In genomic region chr3:49752766-49753165, GRCm38 (mm10) we compare ENCODE assay signal across 11 mouse cellular contexts. TPM values are rescaled to one million over a fixed set of nuclear protein-coding genes. Genes with fewer than 3 reads are reported as not detected.
DNase-seq lines count a peak whose midpoint lies in the region; ATAC-seq lines count a peak whose summit lies in the region.
"Had no signal": no experiment of that assay in that cellular context is flagged by ENCODE, and none has a peak within 500 bp of the region (broad histone marks: within the 10 kb centered on the region; RNA-seq: fewer than 3 reads in every experiment).

No protein-coding gene starts in this region.

- no peaks in the 10 kb centered on the region for H3K9me3 ChIP-seq in kidney, embryonic 16.5 days (ENCODE audit: low read length)
- H3K9me3 ChIP-seq in embryonic facial prominence, embryonic 14.5 days (ENCODE audit: control insufficient read depth, low read length), result no peaks in the 10 kb centered on the region
- no peaks in the 10 kb centered on the region for H3K9me3 ChIP-seq in hindbrain, embryonic 15.5 days
- H3K9me3 ChIP-seq in midbrain, embryonic 16.5 days (replicated peaks; ENCODE audit: control insufficient read depth, low read length, poor library complexity, severe bottlenecking), result no peaks in the 10 kb centered on the region

- intact Hi-C loops in left cerebral cortex, postnatal 36 days (cut with DNase I), result no loop called here

- no peaks in the 10 kb centered on the region for H3K4me1 ChIP-seq in kidney, embryonic 16.5 days (ENCODE audit: insufficient read depth, low read length)
- H3K4me1 ChIP-seq in embryonic facial prominence, embryonic 14.5 days (ENCODE audit: control insufficient read depth, insufficient read depth, low read length), result peaks cover 33% of the 10 kb centered on the region
- H3K4me1 ChIP-seq in hindbrain, embryonic 15.5 days (replicated peaks), result peaks cover 48% of the 10 kb centered on the region
- peaks cover 39% of the 10 kb centered on the region for H3K4me1 ChIP-seq in midbrain, embryonic 16.5 days (ENCODE audit: control insufficient read depth, insufficient read depth, low read length)

- H3K27ac ChIP-seq in kidney, embryonic 16.5 days (ENCODE audit: low read length), result no peak overlapping the region
- peak overlapping the region; percentile 73 for H3K27ac ChIP-seq in embryonic facial prominence, embryonic 14.5 days (replicated peaks; ENCODE audit: low read depth, low read length)
- H3K27ac ChIP-seq in hindbrain, embryonic 15.5 days (replicated peaks), result peak overlapping the region; percentile 23
- peak overlapping the region; percentile 66 for H3K27ac ChIP-seq in midbrain, embryonic 16.5 days (ENCODE audit: low read length)

- H3K36me3 ChIP-seq in kidney, embryonic 16.5 days (ENCODE audit: insufficient read depth, low read length), result peaks cover 46% of the 10 kb centered on the region
- peaks cover 75% of the 10 kb centered on the region for H3K36me3 ChIP-seq in embryonic facial prominence, embryonic 14.5 days (ENCODE audit: control insufficient read depth, insufficient read depth, low read length)
- peaks cover 8% of the 10 kb centered on the region for H3K36me3 ChIP-seq in hindbrain, embryonic 15.5 days
- no peaks in the 10 kb centered on the region for H3K36me3 ChIP-seq in midbrain, embryonic 16.5 days (ENCODE audit: control insufficient read depth, insufficient read depth, low read length)

- H3K9ac ChIP-seq in kidney, embryonic 16.5 days (replicated peaks; ENCODE audit: low read length), result peak overlapping the region; percentile 59
- peak overlapping the region; percentile 94 for H3K9ac ChIP-seq in embryonic facial prominence, embryonic 14.5 days (ENCODE audit: low read depth, low read length)
- peak overlapping the region; percentile 34; the same call in 1 of the 2 replicates for H3K9ac ChIP-seq in hindbrain, embryonic 15.5 days
- H3K9ac ChIP-seq in midbrain, embryonic 16.5 days (ENCODE audit: low read depth, low read length), result peak overlapping the region; percentile 47

- H3K4me3 ChIP-seq in kidney, embryonic 16.5 days (ENCODE audit: low read length), result peak overlapping the region; percentile 75
- H3K4me3 ChIP-seq in embryonic facial prominence, embryonic 14.5 days (ENCODE audit: low read depth, low read length), result peak overlapping the region; percentile 85
- H3K4me3 ChIP-seq in hindbrain, embryonic 15.5 days, result peak overlapping the region; percentile 77
- H3K4me3 ChIP-seq in midbrain, embryonic 16.5 days (ENCODE audit: low read depth, low read length), result peak overlapping the region; percentile 48

- no peak for ATAC-seq in kidney, embryonic 16.5 days (ENCODE audit: low FRiP score, low TSS enrichment)
- ATAC-seq in embryonic facial prominence, embryonic 14.5 days (ENCODE audit: low read depth), result no peak
- no peak for ATAC-seq in hindbrain, embryonic 15.5 days (ENCODE audit: low FRiP score, low read depth)
- ATAC-seq in midbrain, embryonic 16.5 days, result no peak

- no peak for DNase-seq in kidney, postnatal 14 days
- peak; percentile 64 for DNase-seq in embryonic facial prominence, embryonic 14.5 days (ENCODE audit: low spot score)
- DNase-seq in left cerebral cortex, postnatal 36 days (ENCODE audit: low spot score in 2 of 2), result no peak
- no peak for DNase-seq in layer of hippocampus, postnatal 36 days
- no peak for DNase-seq in yolk sac, embryonic 10.5 days (ENCODE audit: low spot score)
- DNase-seq: cerebellum, adult 9-10 months; left cerebral cortex, postnatal 4 days had no signal

- no peaks in the 10 kb centered on the region for H3K27me3 ChIP-seq in kidney, embryonic 16.5 days (ENCODE audit: insufficient read depth, low read length)
- H3K27me3 ChIP-seq in embryonic facial prominence, embryonic 14.5 days (replicated peaks; ENCODE audit: control insufficient read depth, insufficient read depth, low read length), result no peaks in the 10 kb centered on the region
- H3K27me3 ChIP-seq in hindbrain, embryonic 15.5 days, result no peaks in the 10 kb centered on the region
- H3K27me3 ChIP-seq in midbrain, embryonic 16.5 days (ENCODE audit: control insufficient read depth, insufficient read depth, low read depth, low read length), result no peaks in the 10 kb centered on the region

- H3K4me2 ChIP-seq in kidney, embryonic 16.5 days (replicated peaks; ENCODE audit: low read depth, low read length), result peak overlapping the region; percentile 70
- peak overlapping the region; percentile 66 for H3K4me2 ChIP-seq in embryonic facial prominence, embryonic 14.5 days (ENCODE audit: low read depth, low read length)
- H3K4me2 ChIP-seq in hindbrain, embryonic 15.5 days, result peak overlapping the region; percentile 93
- peak overlapping the region; percentile 65 for H3K4me2 ChIP-seq in midbrain, embryonic 16.5 days (ENCODE audit: low read length)

- 85% methylated on average over 4 of the region's 4 CpGs for WGBS in kidney, embryonic 16.5 days
- 45% methylated on average over 4 of the region's 4 CpGs for WGBS in embryonic facial prominence, embryonic 14.5 days
- WGBS in hindbrain, embryonic 15.5 days, result 66% methylated on average over 4 of the region's 4 CpGs
- WGBS in midbrain, embryonic 16.5 days, result 45% methylated on average over 4 of the region's 4 CpGs

RNA-seq across cellular contexts. Expression of gene Pcdh18, which starts 4.4 kb away (rescaled TPM):
- polyA plus RNA-seq in kidney, embryonic 16.5 days (2015; fragmentation: Nextera tagmentation; extraction: Ambion mirVana), result 46.2 and 47.5 TPM in 2 replicates
- 82.4 and 98.9 TPM in 2 replicates for polyA plus RNA-seq in embryonic facial prominence, embryonic 14.5 days (2014; fragmentation: Nextera tagmentation; extraction: Ambion mirVana)
- polyA plus RNA-seq in hindbrain, embryonic 15.5 days (2015; fragmentation: Nextera tagmentation; extraction: Ambion mirVana), result 26.5 and 28.7 TPM in 2 replicates
- polyA plus RNA-seq in midbrain, embryonic 16.5 days (2015; fragmentation: Nextera tagmentation; extraction: Ambion mirVana), result 39.3 and 43.7 TPM in 2 replicates
- total RNA-seq in left cerebral cortex, postnatal 36 days (2021), result 1 to 10 TPM; 5.2 to 7.9 TPM
- total RNA-seq in layer of hippocampus, postnatal 36 days (2021), result 1 to 10 TPM; 2.7 to 4.8 TPM
- total RNA-seq: granulocyte monocyte progenitor cell, adult 5-6 weeks had no signal

Comparison
In these comparisons a context has a peak if more than half of its experiments do, and no peak if none do; other contexts are left out.
1. H3K9ac ChIP-seq: peak in every context shown above with its lines; median percentile 94 in embryonic facial prominence, embryonic 14.5 days; 59 in kidney, embryonic 16.5 days; 47 in midbrain, embryonic 16.5 days; 34 in hindbrain, embryonic 15.5 days.